Mouse (Mus musculus): ENCODE data around the gene Sec23a. TPM values are rescaled to one million over a fixed set of nuclear protein-coding genes. Genes with fewer than 3 reads are reported as not detected.

Gene Sec23a
- polyA plus RNA-seq, 1 experiment from 2014 or later: 76.0 TPM

DNA sequence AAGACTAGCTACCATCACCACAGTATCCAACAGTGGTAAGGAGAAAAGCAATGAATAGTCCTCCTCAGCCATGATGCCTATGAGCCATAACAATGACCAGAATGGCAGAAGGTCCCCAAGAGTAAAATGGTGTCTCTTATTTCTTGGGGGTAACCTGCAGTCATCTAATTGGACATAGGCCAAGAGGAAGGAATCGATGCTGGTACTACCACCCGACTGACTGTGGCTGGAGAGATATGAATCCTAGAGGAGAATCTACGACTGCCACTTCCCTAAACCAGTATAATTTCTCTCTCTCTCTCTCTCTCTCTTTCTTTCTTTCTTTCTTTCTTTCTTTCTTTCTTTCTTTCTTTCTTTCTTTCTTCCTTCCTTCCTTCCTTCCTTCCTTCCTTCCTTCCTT is 40.7 kb upstream of the Sec23a start:
- no peaks in the 10 kb centered on the region; the same call in 1 of the 2 replicates for H3K36me3 ChIP-seq (ENCODE audit: control insufficient read depth, insufficient read depth, low read length)
- ATAC-seq (replicated peaks; ENCODE audit: low FRiP score) (no peak), DNase-seq (ENCODE audit: low spot score) (no peak)
- no peak overlapping the region for H3K4me3 ChIP-seq (ENCODE audit: low read depth, low read length)
- no peaks in the 10 kb centered on the region for H3K4me1 ChIP-seq (replicated peaks; ENCODE audit: control insufficient read depth, insufficient read depth, low read length)
- H3K4me2 ChIP-seq (ENCODE audit: low read depth, low read length, severe bottlenecking): no peak overlapping the region
- H3K27me3 ChIP-seq (ENCODE audit: control insufficient read depth, insufficient read depth, low read length): no peaks in the 10 kb centered on the region
- H3K9me3 ChIP-seq (ENCODE audit: control insufficient read depth, low read length): no peaks in the 10 kb centered on the region
- H3K27ac ChIP-seq (ENCODE audit: low read depth, low read length): no peak overlapping the region
- no peak overlapping the region for H3K9ac ChIP-seq (ENCODE audit: low read length)
- 96% methylated on average over 3 of the region's 3 CpGs for WGBS

DNA sequence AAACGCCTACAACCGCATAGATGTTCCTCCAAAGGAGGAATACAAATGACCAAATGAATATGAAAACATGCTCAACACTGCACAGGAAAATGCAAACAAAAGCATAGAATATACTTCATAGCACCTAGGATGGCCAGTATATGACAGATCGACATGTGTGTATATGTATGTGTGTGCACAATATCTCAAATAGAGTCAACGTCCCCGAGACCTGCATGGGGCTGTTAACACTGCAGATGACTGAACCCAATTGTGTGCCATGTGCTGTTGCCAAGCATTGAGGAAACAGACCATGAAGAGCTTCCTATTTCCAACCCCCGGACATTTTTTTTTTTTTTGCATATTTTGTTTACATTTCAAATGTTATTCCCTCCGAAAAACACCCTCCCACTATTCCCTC is 29.0 kb upstream of the Sec23a start:
- Histone ChIP-seq H3K9me3 (ENCODE audit: control insufficient read depth, low read length) (no peaks in the 10 kb centered on the region), H3K27me3 (ENCODE audit: control insufficient read depth, insufficient read depth, low read length) (no peaks in the 10 kb centered on the region), H3K4me3 (ENCODE audit: low read depth, low read length) (no peak overlapping the region), H3K4me2 (ENCODE audit: low read depth, low read length, severe bottlenecking) (no peak overlapping the region), H3K36me3 (ENCODE audit: control insufficient read depth, insufficient read depth, low read length) (peaks cover 4% of the 10 kb centered on the region; the same call in 1 of the 2 replicates), H3K27ac (ENCODE audit: low read depth, low read length) (no peak overlapping the region), H3K9ac (ENCODE audit: low read length) (no peak overlapping the region), H3K4me1 (replicated peaks; ENCODE audit: control insufficient read depth, insufficient read depth, low read length) (no peaks in the 10 kb centered on the region)
- 33% methylated on average over 7 of the region's 7 CpGs for WGBS
- ATAC-seq (replicated peaks; ENCODE audit: low FRiP score) (peak; percentile 40), DNase-seq (ENCODE audit: low spot score) (no peak)

GRCm38 (mm10) chr12:59039971-59040844 is 28.4 kb upstream of the Sec23a start:
- DNase-seq (ENCODE audit: low spot score) (peak; percentile 81), ATAC-seq (replicated peaks; ENCODE audit: low FRiP score) (peak; percentile 91)
- Histone ChIP-seq H3K27ac (ENCODE audit: low read depth, low read length) (peak overlapping the region; percentile 76; the same call in 1 of the 2 replicates), H3K4me2 (ENCODE audit: low read depth, low read length, severe bottlenecking) (peak overlapping the region; percentile 35; the same call in 1 of the 2 replicates), H3K4me1 (replicated peaks; ENCODE audit: control insufficient read depth, insufficient read depth, low read length) (no peaks in the 10 kb centered on the region), H3K27me3 (ENCODE audit: control insufficient read depth, insufficient read depth, low read length) (no peaks in the 10 kb centered on the region), H3K4me3 (ENCODE audit: low read depth, low read length) (no peak overlapping the region; the same call in 1 of the 2 replicates), H3K36me3 (ENCODE audit: control insufficient read depth, insufficient read depth, low read length) (peaks cover 4% of the 10 kb centered on the region; the same call in 1 of the 2 replicates), H3K9ac (ENCODE audit: low read length) (peak overlapping the region; percentile 23; the same call in 1 of the 2 replicates), H3K9me3 (ENCODE audit: control insufficient read depth, low read length) (no peaks in the 10 kb centered on the region)
- WGBS: 2% methylated on average over 23 of the region's 23 CpGs

- Histone ChIP-seq H3K4me2 (ENCODE audit: low read depth, low read length, severe bottlenecking) (no peak overlapping the region), H3K9me3 (ENCODE audit: control insufficient read depth, low read length) (no peaks in the 10 kb centered on the region), H3K27me3 (ENCODE audit: control insufficient read depth, insufficient read depth, low read length) (no peaks in the 10 kb centered on the region), H3K4me1 (replicated peaks; ENCODE audit: control insufficient read depth, insufficient read depth, low read length) (no peaks in the 10 kb centered on the region), H3K9ac (ENCODE audit: low read length) (no peak overlapping the region), H3K36me3 (ENCODE audit: control insufficient read depth, insufficient read depth, low read length) (peaks cover 4% of the 10 kb centered on the region; the same call in 1 of the 2 replicates), H3K4me3 (ENCODE audit: low read depth, low read length) (no peak overlapping the region), H3K27ac (ENCODE audit: low read depth, low read length) (peak overlapping the region; percentile 76; the same call in 1 of the 2 replicates)
- WGBS: 69% methylated on average over 10 of the region's 10 CpGs
- DNase-seq (ENCODE audit: low spot score): no peak
- ATAC-seq (replicated peaks; ENCODE audit: low FRiP score): no peak
These were observed 27.5 kb upstream of the Sec23a start for GRCm38 (mm10) chr12:59039162-59039970.

DNA sequence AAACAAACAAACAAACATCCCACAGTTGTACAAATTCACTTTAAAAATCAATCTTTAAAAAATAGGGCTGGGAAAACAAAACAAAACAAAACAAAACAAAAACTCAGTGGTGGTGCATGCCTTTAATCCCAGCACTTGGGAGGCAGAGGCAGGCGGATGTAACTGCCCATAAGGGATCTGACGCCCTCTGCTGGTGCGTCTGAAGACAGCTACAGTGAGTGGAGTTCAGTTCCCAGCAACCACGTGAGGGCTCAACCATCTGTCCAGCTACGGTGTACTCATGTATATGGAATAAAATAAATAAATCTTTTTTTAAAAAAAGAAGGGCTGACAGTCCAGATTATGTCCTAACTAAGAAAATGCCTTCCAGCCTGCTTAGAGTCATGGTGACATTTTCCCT is 20.3 kb upstream of the Sec23a start:
- ATAC-seq (replicated peaks; ENCODE audit: low FRiP score) (no peak), DNase-seq (ENCODE audit: low spot score) (no peak)
- H3K4me2 ChIP-seq (ENCODE audit: low read depth, low read length, severe bottlenecking): no peak overlapping the region
- H3K9me3 ChIP-seq (ENCODE audit: control insufficient read depth, low read length): no peaks in the 10 kb centered on the region
- no peak overlapping the region for H3K27ac ChIP-seq (ENCODE audit: low read depth, low read length)
- WGBS: 70% methylated on average over 5 of the region's 5 CpGs
- no peaks in the 10 kb centered on the region for H3K27me3 ChIP-seq (ENCODE audit: control insufficient read depth, insufficient read depth, low read length)
- H3K4me3 ChIP-seq (ENCODE audit: low read depth, low read length): no peak overlapping the region
- H3K9ac ChIP-seq (ENCODE audit: low read length): no peak overlapping the region
- no peaks in the 10 kb centered on the region for H3K4me1 ChIP-seq (replicated peaks; ENCODE audit: control insufficient read depth, insufficient read depth, low read length)
- H3K36me3 ChIP-seq (ENCODE audit: control insufficient read depth, insufficient read depth, low read length): peaks cover 2% of the 10 kb centered on the region; the same call in 1 of the 2 replicates

GRCm38 (mm10) chr12:59021306-59021705 is 9.5 kb upstream of the Sec23a start:
- H3K36me3 ChIP-seq (ENCODE audit: control insufficient read depth, insufficient read depth, low read length): no peaks in the 10 kb centered on the region; the same call in 1 of the 2 replicates
- no peak overlapping the region for H3K4me2 ChIP-seq (ENCODE audit: low read depth, low read length, severe bottlenecking)
- H3K27ac ChIP-seq (ENCODE audit: low read depth, low read length): no peak overlapping the region
- H3K9ac ChIP-seq (ENCODE audit: low read length): no peak overlapping the region
- no peak overlapping the region for H3K4me3 ChIP-seq (ENCODE audit: low read depth, low read length)
- H3K9me3 ChIP-seq (ENCODE audit: control insufficient read depth, low read length): no peaks in the 10 kb centered on the region
- 92% methylated on average over 4 of the region's 4 CpGs for WGBS
- no peaks in the 10 kb centered on the region for H3K4me1 ChIP-seq (replicated peaks; ENCODE audit: control insufficient read depth, insufficient read depth, low read length)
- DNase-seq (ENCODE audit: low spot score): no peak
- no peak for ATAC-seq (replicated peaks; ENCODE audit: low FRiP score)
- H3K27me3 ChIP-seq (ENCODE audit: control insufficient read depth, insufficient read depth, low read length): no peaks in the 10 kb centered on the region

GRCm38 (mm10) chr12:59019891-59020290 is 8.1 kb upstream of the Sec23a start:
- no peaks in the 10 kb centered on the region for H3K27me3 ChIP-seq (ENCODE audit: control insufficient read depth, insufficient read depth, low read length)
- 91% methylated on average over 2 of the region's 2 CpGs for WGBS
- no peaks in the 10 kb centered on the region for H3K9me3 ChIP-seq (ENCODE audit: control insufficient read depth, low read length)
- no peaks in the 10 kb centered on the region for H3K4me1 ChIP-seq (replicated peaks; ENCODE audit: control insufficient read depth, insufficient read depth, low read length)
- no peak overlapping the region for H3K27ac ChIP-seq (ENCODE audit: low read depth, low read length)
- DNase-seq (ENCODE audit: low spot score): no peak
- H3K4me2 ChIP-seq (ENCODE audit: low read depth, low read length, severe bottlenecking): no peak overlapping the region
- no peak overlapping the region for H3K4me3 ChIP-seq (ENCODE audit: low read depth, low read length)
- no peak overlapping the region for H3K9ac ChIP-seq (ENCODE audit: low read length)
- ATAC-seq (replicated peaks; ENCODE audit: low FRiP score): no peak
- H3K36me3 ChIP-seq (ENCODE audit: control insufficient read depth, insufficient read depth, low read length): no peaks in the 10 kb centered on the region; the same call in 1 of the 2 replicates

- no peak for DNase-seq (ENCODE audit: low spot score)
- Histone ChIP-seq H3K4me1 (replicated peaks; ENCODE audit: control insufficient read depth, insufficient read depth, low read length) (no peaks in the 10 kb centered on the region), H3K4me3 (ENCODE audit: low read depth, low read length) (no peak overlapping the region), H3K27ac (ENCODE audit: low read depth, low read length) (no peak overlapping the region), H3K27me3 (ENCODE audit: control insufficient read depth, insufficient read depth, low read length) (no peaks in the 10 kb centered on the region), H3K9ac (ENCODE audit: low read length) (no peak overlapping the region), H3K4me2 (ENCODE audit: low read depth, low read length, severe bottlenecking) (no peak overlapping the region), H3K36me3 (ENCODE audit: control insufficient read depth, insufficient read depth, low read length) (no peaks in the 10 kb centered on the region), H3K9me3 (ENCODE audit: control insufficient read depth, low read length) (no peaks in the 10 kb centered on the region)
- ATAC-seq (replicated peaks; ENCODE audit: low FRiP score): no peak
- WGBS: 83% methylated on average over 8 of the region's 8 CpGs
These were observed 6.2 kb upstream of the Sec23a start for GRCm38 (mm10) chr12:59017970-59018369.

All from forebrain, embryonic 11.5 days (tissue).